Mouse (Mus musculus): ENCODE results near the gene Rftn2. TPM values are rescaled to one million over a fixed set of nuclear protein-coding genes. Genes with fewer than 3 reads are reported as not detected.

The Rftn2 gene
- total and polyA plus RNA-seq, 2 experiments from 2014 or later = 11.2 to 14.9 TPM

DNA sequence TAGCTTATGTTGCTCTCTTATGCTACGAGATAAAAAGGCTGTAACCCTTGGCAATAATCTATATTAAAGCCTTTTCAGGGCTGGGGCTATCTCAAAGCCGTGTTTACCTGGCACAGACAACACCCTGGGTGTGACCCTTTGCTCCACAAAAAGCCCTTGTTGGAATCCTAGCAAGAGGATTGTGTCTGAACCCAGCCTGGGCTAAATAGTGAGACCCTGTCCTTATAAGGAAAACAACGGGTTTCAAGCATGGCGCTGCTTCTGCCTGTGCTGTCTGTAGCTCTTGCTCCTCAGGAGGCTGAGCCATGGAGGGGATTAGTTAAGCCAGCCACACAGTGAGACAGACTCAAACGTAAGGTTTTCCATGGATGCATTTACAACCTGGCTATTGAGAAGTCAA, 63.8 kb downstream of the Rftn2 start:
- no peak for ATAC-seq

GRCm38 (mm10) chr1:55161895-55162294, 64.7 kb downstream of the Rftn2 start:
- Histone ChIP-seq H3K9me3 (ENCODE audit: low read length) (no peaks in the 10 kb centered on the region), H3K27ac (peak overlapping the region; percentile 67), H3K9ac (replicated peaks; ENCODE audit: low read length) (no peak overlapping the region), H3K4me1 (ENCODE audit: insufficient read depth, low read length) (no peaks in the 10 kb centered on the region), H3K4me2 (ENCODE audit: low read depth, low read length) (no peak overlapping the region), H3K27me3 (ENCODE audit: insufficient read depth, low read length) (no peaks in the 10 kb centered on the region), H3K36me3 (ENCODE audit: insufficient read depth, low read length) (peaks cover under 1% of the 10 kb centered on the region; the same call in 1 of the 2 replicates), H3K4me3 (ENCODE audit: low read length) (no peak overlapping the region)
- ATAC-seq (peak; percentile 69), DNase-seq (ENCODE audit: low spot score) (peak; percentile 50)
- WGBS = 66% methylated on average over 7 of the region's 7 CpGs
- peak; percentile 44 for TF ChIP-seq CTCF (IDR thresholded peaks at IDR 0.05; ENCODE audit: low read depth)

More for the DNA sequence above, 63.8 kb downstream of the Rftn2 start:
- no peak overlapping the region for H3K27ac ChIP-seq
- H3K4me1 ChIP-seq (ENCODE audit: insufficient read depth, low read length) = no peaks in the 10 kb centered on the region
- WGBS = 73% methylated on average over 5 of the region's 5 CpGs
- no peaks in the 10 kb centered on the region for H3K36me3 ChIP-seq (ENCODE audit: insufficient read depth, low read length)
- no peak for TF ChIP-seq CTCF (IDR thresholded peaks at IDR 0.05; ENCODE audit: low read depth)
- no peak overlapping the region for H3K4me3 ChIP-seq (ENCODE audit: low read length)
- no peaks in the 10 kb centered on the region for H3K9me3 ChIP-seq (ENCODE audit: low read length)
- H3K27me3 ChIP-seq (ENCODE audit: insufficient read depth, low read length) = no peaks in the 10 kb centered on the region
- no peak overlapping the region for H3K9ac ChIP-seq (replicated peaks; ENCODE audit: low read length)
- H3K4me2 ChIP-seq (ENCODE audit: low read depth, low read length) = no peak overlapping the region
- DNase-seq (ENCODE audit: low spot score) = no peak

DNA sequence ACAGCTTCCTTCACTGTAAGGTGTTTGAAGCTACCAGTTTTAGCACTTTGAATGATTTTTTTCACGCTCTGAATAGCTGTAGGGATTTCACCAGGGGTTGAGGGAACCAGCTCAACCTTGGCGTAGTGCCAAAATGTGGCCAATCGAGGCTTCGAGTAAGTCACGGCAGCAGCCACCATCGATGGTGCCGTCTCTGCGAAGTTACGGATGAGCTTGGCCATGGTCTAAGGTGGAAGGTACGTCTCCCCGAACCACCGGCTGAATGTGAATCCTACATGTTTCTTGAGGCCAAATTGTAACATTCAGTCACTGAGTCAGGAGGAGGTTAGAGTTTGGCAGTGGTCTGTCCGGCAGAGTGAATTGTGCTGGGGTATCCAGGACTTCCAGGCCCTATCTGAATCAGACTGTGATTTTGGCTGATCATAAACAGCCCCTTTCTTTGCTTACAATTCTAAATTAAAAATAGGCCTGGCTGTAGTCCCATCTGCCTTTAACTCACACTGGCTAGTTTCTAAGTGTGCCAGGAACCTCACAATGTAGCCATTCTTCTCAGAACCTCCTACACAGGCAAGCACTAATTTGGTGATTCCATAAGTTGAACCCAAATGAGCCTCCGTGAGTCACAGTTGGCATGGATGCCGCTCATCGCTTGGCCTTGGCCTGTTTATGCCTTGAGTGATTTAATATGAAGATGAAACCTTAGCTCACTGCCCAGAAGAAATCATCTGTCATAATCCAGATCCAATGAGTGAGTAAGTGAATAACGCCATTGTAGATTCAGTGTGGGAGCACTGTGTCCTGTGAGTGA, 65.5 kb downstream of the Rftn2 start:
- peak; percentile 66 for DNase-seq (ENCODE audit: low spot score)
- H3K36me3 ChIP-seq (ENCODE audit: insufficient read depth, low read length) = peaks cover 9% of the 10 kb centered on the region
- ATAC-seq = peak; percentile 84
- no peak overlapping the region for H3K9ac ChIP-seq (replicated peaks; ENCODE audit: low read length)
- H3K4me2 ChIP-seq (ENCODE audit: low read depth, low read length) = no peak overlapping the region
- no peak for TF ChIP-seq CTCF (IDR thresholded peaks at IDR 0.05; ENCODE audit: low read depth)
- no peak overlapping the region for H3K4me3 ChIP-seq (ENCODE audit: low read length)
- H3K27ac ChIP-seq = peak overlapping the region; percentile 67
- WGBS = 59% methylated on average over 17 of the region's 17 CpGs
- H3K27me3 ChIP-seq (ENCODE audit: insufficient read depth, low read length) = no peaks in the 10 kb centered on the region
- H3K9me3 ChIP-seq (ENCODE audit: low read length) = no peaks in the 10 kb centered on the region
- H3K4me1 ChIP-seq (ENCODE audit: insufficient read depth, low read length) = no peaks in the 10 kb centered on the region

DNA sequence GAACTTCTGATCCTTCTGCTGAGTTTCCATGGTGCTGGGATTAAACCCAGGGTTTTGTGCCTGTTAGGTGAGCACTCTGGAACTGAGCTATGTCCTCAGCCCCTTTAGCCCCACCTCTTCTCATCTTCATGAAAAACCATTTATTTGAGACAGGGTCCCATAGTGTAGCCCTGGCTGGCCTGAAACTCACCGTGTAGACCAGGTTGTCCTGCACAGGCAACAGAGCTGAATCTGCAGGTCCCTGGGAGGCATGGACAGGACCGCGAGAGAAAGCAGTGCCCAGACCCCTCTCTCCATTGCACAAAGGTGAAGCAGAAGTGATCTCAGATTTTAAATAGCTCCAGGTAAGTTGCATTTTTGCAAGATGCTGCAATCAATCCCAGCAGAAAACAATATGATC, 66.4 kb downstream of the Rftn2 start:
- 98% methylated on average over 3 of the region's 3 CpGs for WGBS
- Histone ChIP-seq H3K27me3 (ENCODE audit: insufficient read depth, low read length) (no peaks in the 10 kb centered on the region), H3K4me1 (ENCODE audit: insufficient read depth, low read length) (no peaks in the 10 kb centered on the region), H3K4me3 (ENCODE audit: low read length) (no peak overlapping the region), H3K4me2 (ENCODE audit: low read depth, low read length) (no peak overlapping the region), H3K9ac (replicated peaks; ENCODE audit: low read length) (no peak overlapping the region), H3K36me3 (ENCODE audit: insufficient read depth, low read length) (peaks cover 9% of the 10 kb centered on the region), H3K9me3 (ENCODE audit: low read length) (no peaks in the 10 kb centered on the region), H3K27ac (no peak overlapping the region)
- ATAC-seq (no peak), DNase-seq (ENCODE audit: low spot score) (no peak)
- TF ChIP-seq CTCF (IDR thresholded peaks at IDR 0.05; ENCODE audit: low read depth) = no peak

GRCm38 (mm10) chr1:55158821-55159220, 67.8 kb downstream of the Rftn2 start:
- Histone ChIP-seq H3K27ac (no peak overlapping the region), H3K36me3 (ENCODE audit: insufficient read depth, low read length) (peaks cover 9% of the 10 kb centered on the region), H3K4me3 (ENCODE audit: low read length) (no peak overlapping the region), H3K27me3 (ENCODE audit: insufficient read depth, low read length) (no peaks in the 10 kb centered on the region), H3K9ac (replicated peaks; ENCODE audit: low read length) (no peak overlapping the region), H3K9me3 (ENCODE audit: low read length) (no peaks in the 10 kb centered on the region), H3K4me1 (ENCODE audit: insufficient read depth, low read length) (no peaks in the 10 kb centered on the region), H3K4me2 (ENCODE audit: low read depth, low read length) (no peak overlapping the region)
- TF ChIP-seq CTCF (IDR thresholded peaks at IDR 0.05; ENCODE audit: low read depth) = no peak
- DNase-seq (ENCODE audit: low spot score) (no peak), ATAC-seq (no peak)
- WGBS = 93% methylated on average over 8 of the region's 8 CpGs

DNA sequence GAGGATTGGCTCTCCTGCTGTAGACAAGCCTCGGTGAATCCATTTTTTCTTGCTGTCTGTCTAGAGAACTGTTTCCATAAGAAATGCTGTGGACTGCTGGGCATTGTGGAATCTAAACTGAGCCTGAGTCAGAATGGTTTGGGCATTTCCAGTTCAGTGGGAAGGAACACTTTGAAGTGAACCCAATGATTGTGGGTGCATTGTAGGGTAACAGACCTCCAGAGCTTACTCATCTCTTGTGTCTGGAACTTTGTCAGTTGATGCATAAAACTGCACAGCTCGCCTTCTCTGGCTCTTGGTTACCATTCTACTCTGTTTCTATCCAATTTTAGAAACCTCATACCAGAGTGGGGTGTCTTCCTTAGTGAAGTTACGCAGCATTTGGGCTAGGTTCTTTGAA, 68.4 kb downstream of the Rftn2 start:
- TF ChIP-seq CTCF (IDR thresholded peaks at IDR 0.05; ENCODE audit: low read depth) = no peak

GRCm38 (mm10) chr1:55157329-55157728, 69.3 kb downstream of the Rftn2 start:
- Histone ChIP-seq H3K27ac (no peak overlapping the region), H3K9ac (replicated peaks; ENCODE audit: low read length) (no peak overlapping the region), H3K4me3 (ENCODE audit: low read length) (no peak overlapping the region), H3K4me1 (ENCODE audit: insufficient read depth, low read length) (no peaks in the 10 kb centered on the region), H3K36me3 (ENCODE audit: insufficient read depth, low read length) (peaks cover 11% of the 10 kb centered on the region), H3K9me3 (ENCODE audit: low read length) (no peaks in the 10 kb centered on the region), H3K27me3 (ENCODE audit: insufficient read depth, low read length) (no peaks in the 10 kb centered on the region), H3K4me2 (ENCODE audit: low read depth, low read length) (no peak overlapping the region)
- 96% methylated on average over 4 of the region's 4 CpGs for WGBS
- ATAC-seq (no peak), DNase-seq (ENCODE audit: low spot score) (no peak)
- TF ChIP-seq CTCF (IDR thresholded peaks at IDR 0.05; ENCODE audit: low read depth) = no peak

More for the DNA sequence above, 68.4 kb downstream of the Rftn2 start:
- no peaks in the 10 kb centered on the region for H3K9me3 ChIP-seq (ENCODE audit: low read length)
- ATAC-seq (no peak), DNase-seq (ENCODE audit: low spot score) (no peak)
- no peak overlapping the region for H3K4me2 ChIP-seq (ENCODE audit: low read depth, low read length)
- peaks cover 10% of the 10 kb centered on the region for H3K36me3 ChIP-seq (ENCODE audit: insufficient read depth, low read length)
- no peak overlapping the region for H3K27ac ChIP-seq
- no peaks in the 10 kb centered on the region for H3K27me3 ChIP-seq (ENCODE audit: insufficient read depth, low read length)
- H3K9ac ChIP-seq (replicated peaks; ENCODE audit: low read length) = no peak overlapping the region
- 94% methylated on average over 3 of the region's 3 CpGs for WGBS
- no peak overlapping the region for H3K4me3 ChIP-seq (ENCODE audit: low read length)
- no peaks in the 10 kb centered on the region for H3K4me1 ChIP-seq (ENCODE audit: insufficient read depth, low read length)
